Mouse (Mus musculus): ENCODE results near the gene Fah.
A peak's percentile ranks its signal among the peaks of the same experiment; 100 is the strongest.

Fah gene

DNA sequence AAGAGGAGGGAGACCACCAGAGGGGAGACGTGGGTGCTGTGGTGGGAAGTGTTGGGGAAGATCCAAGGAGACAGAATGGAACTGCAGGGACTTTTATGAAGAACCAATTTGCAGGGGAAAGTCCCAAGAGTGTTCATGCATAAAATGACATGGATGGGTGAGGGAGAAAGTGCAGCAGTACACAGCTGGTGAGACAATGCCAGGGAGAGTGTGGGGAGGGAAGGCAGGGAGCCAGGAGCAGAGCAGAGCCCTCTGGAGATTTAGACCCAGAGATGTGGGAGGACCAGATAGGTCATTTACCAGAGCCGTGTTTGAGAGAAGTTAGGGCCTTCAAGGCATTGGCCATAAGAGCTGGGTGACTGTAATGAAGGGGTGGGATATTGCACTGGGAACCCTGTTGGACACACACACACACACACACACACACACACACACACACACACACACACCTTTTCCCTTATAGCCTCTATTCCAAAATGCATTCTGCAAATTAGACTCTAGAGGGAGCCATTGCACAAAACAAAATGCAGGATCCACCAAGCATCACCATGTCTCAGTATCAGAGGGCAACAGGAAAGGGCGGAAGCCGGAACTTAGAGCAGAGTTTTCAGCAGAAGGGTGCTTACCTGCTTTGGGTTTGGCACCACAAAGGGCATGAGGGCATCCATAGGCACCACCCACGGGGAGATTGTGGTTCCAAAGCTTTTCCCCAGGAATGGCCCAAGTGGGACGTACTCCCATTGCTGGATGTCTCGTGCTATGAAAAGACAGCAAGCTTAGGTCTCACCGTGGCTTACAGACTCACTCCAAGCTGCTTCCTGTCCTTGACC is 12.2 kb downstream of the Fah start:
- DNase-seq (ENCODE audit: low spot score), result peak; percentile 48

DNA sequence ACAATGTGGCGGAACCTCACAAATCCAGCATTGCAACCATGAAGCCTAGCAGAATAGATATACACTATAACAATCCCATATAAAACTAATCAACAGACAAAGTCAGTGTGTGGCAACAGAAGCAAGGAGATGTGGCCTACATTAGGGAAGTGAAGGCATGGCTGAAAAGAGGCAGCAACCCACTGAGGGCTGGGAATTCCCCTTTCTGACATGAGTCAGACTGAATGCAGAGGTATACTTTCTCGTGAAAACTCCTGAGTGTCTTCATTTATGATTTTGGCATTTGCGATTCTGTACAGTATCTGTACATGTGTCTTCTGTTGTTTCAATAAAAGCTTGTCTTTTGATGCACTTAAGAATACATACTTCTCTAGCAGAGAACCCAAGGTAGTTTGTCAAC is 15.2 kb downstream of the Fah start:
- DNase-seq (ENCODE audit: low spot score), result no peak

DNA sequence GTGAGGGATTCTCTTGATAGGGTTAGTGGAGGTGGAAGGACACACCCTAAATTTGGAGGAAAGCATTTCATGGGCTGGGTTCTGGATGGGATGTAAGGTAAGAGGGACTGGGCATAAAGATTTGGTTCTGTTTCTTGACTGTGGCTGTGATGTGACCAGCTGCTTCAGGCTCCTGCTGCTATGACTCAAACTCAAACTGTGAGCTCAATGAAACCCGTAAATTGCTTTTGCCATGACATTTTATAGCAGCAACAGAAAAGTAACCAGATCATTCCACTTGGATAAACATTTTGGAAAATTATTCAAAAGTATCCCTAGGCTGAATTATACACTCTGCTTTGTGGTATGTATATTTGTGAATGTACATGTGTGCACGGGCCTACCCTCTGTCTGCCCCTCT is 15.9 kb downstream of the Fah start:
- DNase-seq (ENCODE audit: low spot score), result no peak

DNA sequence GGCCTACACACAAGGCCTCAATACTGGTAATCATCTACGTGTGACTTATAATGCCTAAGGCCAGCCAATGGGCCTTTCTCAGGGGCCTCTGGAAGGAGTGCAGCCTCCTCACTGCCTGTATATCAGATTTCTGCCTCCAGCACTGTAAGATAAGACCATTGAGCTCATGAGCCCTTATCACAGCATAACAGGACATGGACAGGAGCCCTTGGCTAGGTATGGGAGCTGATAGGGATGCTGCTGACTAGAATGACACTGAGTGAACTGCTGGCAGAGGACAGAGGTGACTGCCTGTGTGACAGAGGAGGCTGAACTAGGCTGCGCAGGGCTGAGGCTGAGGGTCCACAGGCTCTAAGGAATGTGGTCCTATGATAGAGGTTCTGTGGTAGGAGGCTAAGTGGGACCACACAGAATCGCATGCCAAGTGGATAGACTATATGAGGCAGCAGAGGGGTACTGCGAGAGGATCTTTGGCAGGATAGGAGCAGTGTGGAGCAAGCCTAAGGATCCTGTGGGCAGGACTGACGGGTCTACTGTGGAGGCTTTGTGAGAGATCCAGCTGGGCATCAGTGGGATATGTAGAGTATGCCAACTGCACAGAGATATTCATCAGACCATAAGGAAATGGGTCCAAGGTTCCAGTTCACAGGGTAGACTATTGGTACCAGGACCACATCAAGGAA is 19.3 kb downstream of the Fah start:
- no peak for DNase-seq (ENCODE audit: low spot score)

DNA sequence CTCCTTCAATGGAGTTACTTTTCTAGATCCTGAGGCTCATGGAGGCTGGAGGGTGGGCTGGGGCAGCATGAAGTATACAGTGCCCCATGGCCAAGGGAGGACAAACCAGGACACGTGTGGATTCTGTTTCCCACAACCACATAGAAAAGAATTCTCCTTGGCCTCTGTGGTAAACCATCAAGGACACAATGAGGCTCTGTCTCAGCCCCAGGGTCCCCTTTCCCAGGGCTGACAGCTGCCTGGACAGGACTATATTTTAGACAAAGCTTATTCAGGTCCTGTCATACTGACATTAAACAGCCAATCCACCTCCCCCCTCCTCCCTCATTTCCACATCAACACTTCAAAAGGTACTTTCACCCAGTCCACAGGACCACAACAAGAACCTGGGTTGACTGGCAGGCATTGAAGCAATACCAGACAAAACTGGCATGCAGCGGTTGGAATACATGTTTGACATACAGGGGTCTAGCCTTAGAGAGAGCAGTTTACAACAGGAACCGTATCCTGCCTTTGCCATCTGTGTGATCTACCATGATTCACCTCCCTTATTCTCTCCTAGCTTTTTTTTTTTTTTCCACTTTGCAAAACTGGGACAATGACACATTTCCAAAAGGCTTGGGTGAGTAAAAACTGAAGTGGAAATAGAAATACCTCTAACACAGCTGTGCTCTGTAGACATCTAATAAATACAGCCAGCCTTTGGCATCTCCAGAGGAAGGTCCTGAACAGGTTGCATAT is 20.0 kb downstream of the Fah start:
- no peak for DNase-seq (ENCODE audit: low spot score)

DNA sequence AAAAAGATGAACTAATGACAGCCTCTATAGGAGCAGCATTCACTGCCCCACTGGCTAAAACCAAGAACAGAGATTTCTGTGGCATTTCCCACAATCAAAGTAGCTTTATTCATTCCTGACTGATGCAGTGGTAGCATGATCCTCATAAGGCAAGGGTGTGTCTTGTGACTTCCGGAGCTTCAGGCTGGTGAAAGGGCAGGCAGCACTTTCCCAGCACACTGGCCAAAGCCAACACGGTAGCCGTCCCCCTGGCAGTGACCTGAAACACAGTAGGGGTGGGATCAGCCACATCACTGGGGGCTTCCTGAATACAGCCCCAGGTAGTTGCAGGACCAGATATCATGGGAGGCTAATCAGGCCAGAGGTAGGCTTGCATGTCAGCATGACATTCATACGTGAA is 21.4 kb downstream of the Fah start:
- no peak for DNase-seq (ENCODE audit: low spot score)

DNA sequence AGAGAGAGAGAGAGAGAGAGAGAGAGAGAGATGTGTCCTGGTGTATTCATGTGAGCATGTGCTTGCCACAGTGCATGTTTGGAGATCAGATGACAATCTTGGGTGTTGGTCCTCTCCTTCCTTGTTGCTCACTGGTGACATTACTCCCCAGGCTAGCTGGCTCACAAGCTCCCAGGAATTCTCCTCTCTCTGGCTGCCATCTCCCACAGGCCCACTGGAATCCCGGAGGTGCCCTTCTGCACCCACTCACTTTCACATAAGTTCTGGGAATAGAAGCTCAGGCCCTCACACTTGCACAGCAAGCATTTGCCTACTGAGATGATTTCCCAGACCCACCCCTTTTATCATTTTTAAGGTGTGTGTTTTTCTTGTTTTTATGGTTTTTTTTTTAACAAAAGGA is 26.8 kb downstream of the Fah start:
- DNase-seq (ENCODE audit: low spot score), result no peak

DNA sequence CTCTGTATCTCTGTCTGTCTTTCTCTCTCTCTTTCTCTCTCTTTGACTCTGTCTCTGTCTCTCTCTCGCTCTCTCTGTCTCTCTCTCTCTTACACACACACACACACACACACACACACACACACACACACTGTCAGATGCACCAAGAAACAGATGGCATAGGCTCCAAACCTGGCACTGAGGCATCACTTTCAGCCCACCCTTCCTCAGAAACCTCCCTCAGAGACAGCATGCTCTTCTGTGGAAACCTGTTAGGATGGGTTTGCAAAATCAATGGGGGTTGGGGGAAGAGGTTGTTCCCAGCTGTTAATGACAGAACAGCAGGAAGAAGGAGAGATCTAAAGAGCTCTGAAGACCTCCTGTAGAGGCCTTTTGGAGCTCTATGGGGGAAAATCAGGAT is 27.7 kb downstream of the Fah start:
- DNase-seq (ENCODE audit: low spot score), result no peak

DNA sequence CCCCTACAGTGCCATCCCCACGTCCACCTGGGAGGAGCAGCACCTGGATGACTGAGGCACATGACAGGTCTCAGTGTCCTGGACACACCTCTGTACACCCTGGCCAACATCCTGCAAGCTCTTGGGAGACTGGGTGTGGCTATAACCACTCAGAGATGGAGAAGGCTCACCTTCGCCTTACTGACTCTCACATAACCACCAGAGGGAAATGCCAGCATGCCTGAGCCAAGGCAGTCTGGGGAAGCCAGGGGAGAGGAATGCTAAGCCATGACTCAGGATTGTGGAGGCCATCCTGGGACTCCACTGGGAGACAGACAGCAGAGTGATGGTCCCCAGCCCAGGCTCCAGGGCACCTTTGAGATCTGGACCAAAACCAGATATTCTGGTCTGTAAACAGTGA is 29.5 kb downstream of the Fah start:
- DNase-seq (ENCODE audit: low spot score), result no peak

DNA sequence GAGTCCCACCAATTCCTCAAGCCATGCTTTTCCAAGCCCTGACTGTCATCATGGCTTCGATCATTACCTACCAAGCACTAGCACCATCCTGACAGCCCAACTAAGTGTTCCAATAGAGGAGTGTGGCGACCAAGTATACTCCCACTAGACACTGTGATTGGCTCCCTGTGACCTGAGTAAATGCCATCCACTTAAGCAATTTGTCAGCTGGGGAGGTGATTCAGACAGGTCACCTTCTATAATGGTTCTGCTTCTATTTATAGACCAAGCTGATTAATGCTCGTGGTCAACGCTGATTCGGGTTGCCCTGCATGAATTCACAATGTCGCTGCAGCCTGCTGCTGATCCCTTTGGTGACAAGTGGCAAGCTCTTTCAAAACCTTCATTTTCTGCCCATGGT is 40.3 kb downstream of the Fah start:
- no peak for DNase-seq (ENCODE audit: low spot score)

DNA sequence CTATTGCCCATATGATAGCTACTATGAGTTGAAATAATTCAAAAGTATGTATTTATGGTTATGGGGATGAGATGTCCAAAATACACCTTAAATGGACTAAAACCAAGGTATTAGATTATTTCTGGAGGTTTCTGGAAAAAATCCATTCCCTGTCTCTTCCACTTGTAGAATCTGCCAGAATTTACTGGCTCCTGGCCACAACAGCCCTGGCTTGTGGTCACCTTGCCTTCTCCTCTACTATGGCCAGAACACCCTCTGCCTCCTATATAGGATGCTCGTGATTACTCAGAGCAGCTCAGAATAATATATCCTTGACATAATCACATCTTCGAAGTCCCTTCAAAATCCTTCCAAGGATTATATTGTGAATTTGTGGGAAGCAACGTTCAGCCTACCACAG is 42.3 kb downstream of the Fah start:
- no peak for DNase-seq (ENCODE audit: low spot score)

DNA sequence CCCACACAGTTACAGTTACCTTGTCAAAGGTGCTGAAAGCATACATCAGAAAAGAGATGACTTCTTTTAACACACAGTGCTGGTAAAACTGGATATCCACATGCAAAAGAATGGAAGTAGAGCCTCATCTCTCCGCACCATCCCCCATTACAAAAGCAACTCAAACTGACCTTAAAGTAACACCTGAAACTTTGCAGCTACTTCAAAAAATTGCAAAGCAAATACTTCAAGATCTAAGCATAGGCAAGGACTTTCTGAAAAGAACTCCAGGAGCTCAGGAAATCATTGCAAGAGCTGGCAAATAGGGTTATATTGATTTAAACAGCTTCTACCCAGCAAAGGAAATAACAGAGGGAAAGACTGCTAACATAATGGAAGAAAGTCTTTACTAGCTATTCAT is 46.0 kb downstream of the Fah start:
- no peak for DNase-seq (ENCODE audit: low spot score)

DNA sequence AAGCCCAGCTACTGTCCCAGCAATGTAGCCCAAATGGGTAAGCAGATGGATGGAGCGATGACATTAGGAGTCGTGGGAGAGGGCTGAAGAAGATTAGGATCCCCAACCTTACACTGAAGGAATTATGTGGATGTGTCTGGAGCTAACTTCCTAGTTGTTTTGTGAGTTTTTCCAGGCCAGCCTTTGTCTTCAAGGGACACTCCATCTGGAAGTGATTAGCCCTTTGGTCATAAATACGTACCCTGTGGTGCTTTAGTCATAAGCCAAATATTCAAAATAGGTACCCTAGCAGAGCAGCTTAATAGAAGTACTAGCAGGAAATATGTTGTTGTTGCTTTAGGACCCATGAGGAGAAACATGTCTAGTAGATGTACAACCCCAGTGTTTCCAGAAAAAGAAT is 49.2 kb downstream of the Fah start:
- no peak for DNase-seq (ENCODE audit: low spot score)

DNA sequence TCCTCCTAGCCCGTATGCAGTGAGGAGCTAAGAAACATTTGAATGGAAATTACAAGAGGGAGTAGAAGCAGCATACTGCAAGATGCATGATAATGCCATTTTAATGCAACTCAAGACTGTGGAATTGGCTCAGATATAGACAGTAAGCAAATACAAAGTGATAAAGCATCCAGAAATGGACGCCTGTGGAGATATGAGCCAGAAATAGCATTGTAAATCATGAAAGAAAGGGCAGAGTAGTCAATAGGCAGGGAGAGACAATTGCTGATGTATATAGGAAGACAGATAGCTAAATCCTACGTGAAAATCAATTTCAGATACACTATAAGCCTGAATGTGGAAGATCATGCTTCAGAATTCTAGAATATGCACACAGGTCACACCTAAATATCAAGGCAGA is 51.2 kb downstream of the Fah start:
- DNase-seq (ENCODE audit: low spot score), result no peak

DNA sequence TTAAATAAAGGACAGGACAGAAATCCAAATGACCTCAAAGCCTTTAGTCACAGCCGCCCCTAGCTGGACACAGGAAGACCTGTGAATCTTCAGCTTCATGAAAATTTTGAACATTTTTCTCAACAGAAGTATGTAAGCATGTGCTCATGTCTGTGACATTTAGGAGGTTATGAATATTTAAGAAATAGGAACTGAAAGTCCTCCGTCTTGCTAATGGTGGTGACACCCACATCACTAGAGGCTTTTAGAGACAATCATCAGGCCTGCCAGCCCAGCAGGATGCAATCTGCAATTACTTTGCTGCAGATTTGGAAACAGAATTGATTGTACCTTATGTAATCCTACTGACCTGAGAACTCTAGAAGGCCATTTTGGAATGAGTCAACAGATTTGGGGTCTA is 55.0 kb downstream of the Fah start:
- no peak for DNase-seq (ENCODE audit: low spot score)

DNA sequence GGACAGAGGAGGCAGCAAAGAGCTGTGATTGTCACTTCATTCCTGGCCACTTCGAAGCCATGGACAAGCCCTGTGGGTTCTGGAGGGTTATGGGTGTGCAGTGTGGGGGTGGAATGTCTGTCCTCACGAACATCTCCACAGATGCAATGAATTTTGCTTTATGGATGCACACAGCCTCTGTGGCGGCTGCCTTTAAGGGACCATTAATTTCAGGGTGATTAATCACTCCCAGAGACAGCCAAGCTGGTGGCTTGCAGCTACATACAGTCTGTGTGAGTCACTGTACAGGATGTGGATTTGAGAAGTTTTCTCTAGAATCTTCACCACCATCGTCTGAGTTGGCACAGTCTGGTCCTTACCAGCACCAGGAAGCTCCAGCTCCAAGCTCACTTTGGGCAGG is 59.9 kb downstream of the Fah start:
- no peak for DNase-seq (ENCODE audit: low spot score)

DNA sequence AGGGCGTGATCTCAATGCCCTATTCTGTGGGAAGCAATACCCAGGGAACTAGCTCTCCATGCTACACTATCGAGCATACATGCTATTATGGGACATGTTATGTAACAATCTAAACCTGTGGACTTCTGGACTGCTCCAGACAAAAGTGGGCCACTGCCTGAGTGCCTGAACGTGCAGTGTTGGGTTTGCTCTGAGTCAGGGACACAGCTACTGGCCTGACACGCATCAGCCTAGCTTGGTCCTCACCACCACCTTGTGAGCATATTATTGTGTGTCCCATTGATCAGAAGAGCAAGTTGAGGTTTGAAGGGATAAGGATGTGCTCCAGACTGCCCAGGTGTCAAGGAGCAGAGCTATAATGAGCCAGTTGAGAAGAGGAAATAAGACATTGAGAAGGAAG is 61.6 kb downstream of the Fah start:
- DNase-seq (ENCODE audit: low spot score), result no peak
